Mouse (Mus musculus) bone marrow, adult 2 months (tissue): Measurements from ENCODE around the gene Zcchc14.

Source experiments
- CTCF ChIP-seq: fragments of 200-500 bp; IDR thresholded peaks from 2 replicates; pipeline ENCODE4 v1.5.1; 2011; ENCODE audit warnings: low read length, control low read depth; ENCODE audit not compliant: control insufficient read depth, insufficient read depth
- POLR2A ChIP-seq: fragments of 200-500 bp; IDR thresholded peaks from 2 replicates; pipeline ENCODE4 v1.6.1; 2011; ENCODE audit warnings: low read depth, mild to moderate bottlenecking, control low read depth, low read length, borderline replicate concordance; ENCODE audit not compliant: control insufficient read depth

DNA sequence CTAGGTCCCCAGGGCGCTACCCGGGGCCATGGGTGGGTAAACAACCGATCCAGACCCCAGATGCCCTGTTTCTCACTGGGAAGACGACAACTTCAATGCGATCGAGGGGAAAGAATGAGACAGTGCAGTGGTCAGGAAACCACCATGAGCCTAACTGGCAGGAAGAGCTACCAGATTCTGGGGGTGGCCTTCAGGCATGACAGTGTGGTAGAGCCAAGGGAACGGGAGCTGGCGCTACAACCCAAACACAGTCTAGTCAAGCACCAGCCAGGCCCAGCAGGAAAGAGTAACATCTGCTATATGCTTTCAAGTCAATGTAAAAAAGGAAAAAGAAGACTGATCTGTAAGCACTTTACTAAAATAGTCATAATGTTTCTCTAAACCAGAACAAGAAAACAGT, 16.5 kb downstream of the Zcchc14 start:
- TF ChIP-seq POLR2A: no peak
- TF ChIP-seq CTCF: no peak
